Mouse (Mus musculus) myocyte (in vitro differentiated cells): ENCODE results near the gene Arglu1. TPM values are rescaled to one million over a fixed set of nuclear protein-coding genes. Genes with fewer than 3 reads are reported as not detected.

Experiments used
- H3K27me3 ChIP-seq: one replicate; pipeline ENCODE4 v1.6.1; 2011; ENCODE audit not compliant: control insufficient read depth, insufficient read depth, insufficient read length
- H3K36me3 ChIP-seq: one replicate; pipeline ENCODE4 v1.6.1; 2011; ENCODE audit not compliant: control insufficient read depth, insufficient read depth
- H3K4me2 ChIP-seq: one replicate; pipeline ENCODE4 v1.6.1; 2011; ENCODE audit warnings: low read depth, control low read depth
- H3K4me3 ChIP-seq: one replicate; pipeline ENCODE4 v1.5.1; 2011; ENCODE audit warnings: mild to moderate bottlenecking, control low read depth, moderate library complexity
- H3K79me2 ChIP-seq: one replicate; pipeline ENCODE4 v1.6.1; 2011; ENCODE audit not compliant: control insufficient read depth, insufficient read depth
- H3ac ChIP-seq: one replicate; pipeline ENCODE4 v1.6.1; 2011; ENCODE audit not compliant: control insufficient read depth, insufficient read length
- CEBPB ChIP-seq: IDR thresholded peaks from 2 replicates; pipeline ENCODE4 v1.6.1; 2011; ENCODE audit warnings: mild to moderate bottlenecking, moderate library complexity; ENCODE audit not compliant: poor library complexity, insufficient read depth, severe bottlenecking
- E2F4 ChIP-seq: IDR thresholded peaks from one replicate; pipeline ENCODE4 v1.6.1; 2011; ENCODE audit warnings: mild to moderate bottlenecking, control low read depth, moderate library complexity; ENCODE audit not compliant: insufficient read depth
- MAX ChIP-seq: IDR thresholded peaks from one replicate; pipeline ENCODE4 v1.6.1; 2011; ENCODE audit warnings: low read depth, mild to moderate bottlenecking, control low read depth
- MYOD1 ChIP-seq, 3 experiments: IDR thresholded peaks; one replicate each; pipeline ENCODE4 v1.6.1; 2011; ENCODE audit warnings: control low read depth in 2 of 3, low read depth in 2 of 3, mild to moderate bottlenecking in 2 of 3, moderate library complexity in 1 of 3; ENCODE audit not compliant: insufficient read length in 2 of 3, control insufficient read depth in 1 of 3
- MYOG ChIP-seq, 3 experiments: IDR thresholded peaks; one replicate each; pipeline ENCODE4 v1.6.1; 2011; ENCODE audit warnings: control low read depth in 2 of 3, low read depth in 2 of 3, mild to moderate bottlenecking in 2 of 3; ENCODE audit not compliant: insufficient read length in 2 of 3, control insufficient read depth in 1 of 3, insufficient read depth in 1 of 3
- POLR2A ChIP-seq: IDR thresholded peaks from one replicate; pipeline ENCODE4 v1.6.1; 2011; ENCODE audit warnings: low read depth, mild to moderate bottlenecking, control low read depth, moderate library complexity; ENCODE audit not compliant: insufficient read length
- POLR2AphosphoS2 ChIP-seq: IDR thresholded peaks from one replicate; pipeline ENCODE4 v1.6.1; 2011; ENCODE audit warnings: low read depth, control low read depth; ENCODE audit not compliant: insufficient read length
- REST ChIP-seq: IDR thresholded peaks from one replicate; pipeline ENCODE4 v1.6.1; 2011; ENCODE audit warnings: mild to moderate bottlenecking, control low read depth, moderate library complexity; ENCODE audit not compliant: insufficient read depth, insufficient read length
- SRF ChIP-seq: IDR thresholded peaks from one replicate; pipeline ENCODE4 v1.6.1; 2011; ENCODE audit warnings: low read depth; ENCODE audit not compliant: control insufficient read depth, insufficient read length
- TCF12 ChIP-seq: IDR thresholded peaks from one replicate; pipeline ENCODE4 v1.6.1; 2011; ENCODE audit warnings: mild to moderate bottlenecking, control low read depth; ENCODE audit not compliant: poor library complexity, insufficient read depth, severe bottlenecking
- TCF3 ChIP-seq: IDR thresholded peaks from one replicate; pipeline ENCODE4 v1.6.1; 2011; ENCODE audit warnings: low read depth, control low read depth; ENCODE audit not compliant: insufficient read length
- USF1 ChIP-seq: IDR thresholded peaks from one replicate; pipeline ENCODE4 v1.6.1; 2011; ENCODE audit warnings: low read depth, mild to moderate bottlenecking, control low read depth, moderate library complexity
- polyA plus RNA-seq: library from polyadenylated mRNA; unstranded; fragments of >200 nt; fragmentation: generic; extraction: Trizol; gene quantifications from one replicate; pipeline ENCODE4 v1.2.1, GENCODE M21; 2012; ENCODE audit warnings: missing spikeins

Arglu1 gene
- polyA plus RNA-seq, 1 experiment = 17.7 TPM

- Histone ChIP-seq H3K27me3 (peaks cover 2% of the 10 kb centered on the region), H3K4me3 (no peak overlapping the region), H3K4me2 (no peak overlapping the region), H3ac (no peak overlapping the region), H3K79me2 (no peaks in the 10 kb centered on the region), H3K36me3 (no peaks in the 10 kb centered on the region)
- no peak for TF ChIP-seq TCF3
- no peak for TF ChIP-seq TCF12
- no peak for TF ChIP-seq MYOD1 (IDR thresholded peaks at IDR 0.05; ENCODE audit: control insufficient read depth in 1 of 3, insufficient read length in 2 of 3, low read depth in 2 of 3)
- no peak for TF ChIP-seq REST
- TF ChIP-seq POLR2AphosphoS2 = no peak
These were observed 9.9 kb upstream of the Arglu1 start for GRCm38 (mm10) chr8:8700229-8700628.

GRCm38 (mm10) chr8:8689454-8690145 is 721 bp downstream of the Arglu1 start:
- Histone ChIP-seq H3K79me2 (peaks cover 54% of the 10 kb centered on the region), H3ac (peak overlapping the region; percentile 92), H3K36me3 (no peaks in the 10 kb centered on the region), H3K4me3 (peak overlapping the region; percentile 76), H3K4me2 (peak overlapping the region; percentile 89), H3K27me3 (peaks cover 7% of the 10 kb centered on the region)
- TF ChIP-seq USF1 = peak; percentile 74
- TF ChIP-seq REST = no peak
- no peak for TF ChIP-seq MAX
- no peak for TF ChIP-seq CEBPB
- TF ChIP-seq E2F4 = no peak
- TF ChIP-seq MYOG (IDR thresholded peaks at IDR 0.05; ENCODE audit: control insufficient read depth in 1 of 3, insufficient read depth in 1 of 3, insufficient read length in 2 of 3, low read depth in 2 of 3) = no peak

GRCm38 (mm10) chr8:8688823-8689453 is 1.4 kb downstream of the Arglu1 start:
- Histone ChIP-seq H3K4me2 (peak overlapping the region; percentile 89), H3K79me2 (peaks cover 60% of the 10 kb centered on the region), H3K4me3 (peak overlapping the region; percentile 76), H3ac (peak overlapping the region; percentile 92), H3K36me3 (no peaks in the 10 kb centered on the region), H3K27me3 (peaks cover 5% of the 10 kb centered on the region)
- TF ChIP-seq POLR2AphosphoS2 (no peak), MYOG (IDR thresholded peaks at IDR 0.05; ENCODE audit: control insufficient read depth in 1 of 3, insufficient read depth in 1 of 3, insufficient read length in 2 of 3, low read depth in 2 of 3) (no peak), E2F4 (no peak), TCF3 (no peak), POLR2A (no peak), SRF (no peak), MAX (no peak), CEBPB (no peak), TCF12 (no peak), USF1 (no peak), MYOD1 (IDR thresholded peaks at IDR 0.05; ENCODE audit: control insufficient read depth in 1 of 3, insufficient read length in 2 of 3, low read depth in 2 of 3) (no peak), REST (no peak)

GRCm38 (mm10) chr8:8685517-8685916 is 4.8 kb downstream of the Arglu1 start:
- Histone ChIP-seq H3K36me3 (peaks cover 19% of the 10 kb centered on the region), H3K4me2 (no peak overlapping the region), H3K4me3 (no peak overlapping the region), H3K79me2 (peaks cover 92% of the 10 kb centered on the region), H3K27me3 (no peaks in the 10 kb centered on the region), H3ac (no peak overlapping the region)
- TF ChIP-seq TCF3 (no peak), MYOG (IDR thresholded peaks at IDR 0.05; ENCODE audit: control insufficient read depth in 1 of 3, insufficient read depth in 1 of 3, insufficient read length in 2 of 3, low read depth in 2 of 3) (no peak), TCF12 (no peak), MYOD1 (IDR thresholded peaks at IDR 0.05; ENCODE audit: control insufficient read depth in 1 of 3, insufficient read length in 2 of 3, low read depth in 2 of 3) (no peak), E2F4 (no peak), MAX (no peak), CEBPB (no peak)

- H3K4me3 ChIP-seq = no peak overlapping the region
- H3K4me2 ChIP-seq = no peak overlapping the region
- H3K79me2 ChIP-seq = peaks cover 97% of the 10 kb centered on the region
- H3K36me3 ChIP-seq = peaks cover 47% of the 10 kb centered on the region
- H3K27me3 ChIP-seq = no peaks in the 10 kb centered on the region
- TF ChIP-seq POLR2A = no peak
- no peak for TF ChIP-seq TCF12
- no peak for TF ChIP-seq MYOD1 (IDR thresholded peaks at IDR 0.05; ENCODE audit: control insufficient read depth in 1 of 3, insufficient read length in 2 of 3, low read depth in 2 of 3)
- TF ChIP-seq CEBPB = no peak
- TF ChIP-seq POLR2AphosphoS2 = no peak
- no peak for TF ChIP-seq SRF
- TF ChIP-seq MYOG (IDR thresholded peaks at IDR 0.05; ENCODE audit: control insufficient read depth in 1 of 3, insufficient read depth in 1 of 3, insufficient read length in 2 of 3, low read depth in 2 of 3) = no peak
- no peak for TF ChIP-seq TCF3
- no peak for TF ChIP-seq USF1
- no peak overlapping the region for H3ac ChIP-seq
These were observed 7.6 kb downstream of the Arglu1 start for GRCm38 (mm10) chr8:8682697-8683096.
